Mouse (Mus musculus): ENCODE results near the gene Rbm34.
"Not testable (repeated sequence)": the region's sequence is repeated elsewhere in the genome, so short reads cannot be mapped to it uniquely, and the experiment has no call there.

DNA sequence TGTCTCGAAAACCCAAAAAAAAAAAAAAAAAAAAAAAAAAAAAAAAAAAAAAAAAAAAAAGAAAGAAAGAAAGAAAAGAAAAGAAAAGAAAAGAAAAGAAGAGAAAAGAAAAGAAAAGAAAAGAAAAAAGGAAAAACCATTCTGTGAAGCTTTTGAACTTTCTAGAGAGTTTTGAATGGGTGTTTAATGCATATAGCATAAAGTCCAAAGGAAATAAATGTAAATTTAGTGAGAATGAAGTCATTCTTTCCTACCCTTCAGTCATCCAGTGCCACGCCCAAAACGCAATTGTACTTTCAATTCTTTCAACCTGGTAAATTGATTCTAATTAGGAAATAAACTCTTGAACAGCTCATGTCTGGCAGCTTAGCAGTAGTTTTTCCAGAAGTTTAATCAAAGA is 7.7 kb upstream of the Rbm34 start:
- not testable (repeated sequence) for TF ChIP-seq CTCF (IDR thresholded peaks at IDR 0.05; ENCODE audit: low read depth, low read length); TAL1 (conservative IDR thresholded peaks at IDR 0.05; ENCODE audit: low read depth, low read length); POLR2AphosphoS5 (IDR thresholded peaks at IDR 0.05; ENCODE audit: insufficient replicate concordance, low read depth, low read length); GATA1 (IDR thresholded peaks at IDR 0.05; ENCODE audit: borderline replicate concordance, low read length)
